Mouse (Mus musculus): ENCODE results near the gene Qtrt1. TPM values are rescaled to one million over a fixed set of nuclear protein-coding genes. Genes with fewer than 3 reads are reported as not detected.

Gene Qtrt1
- polyA plus RNA-seq, 1 experiment from 2014 or later, result 74.0 TPM

- Histone ChIP-seq H3K9me3 (no peaks in the 10 kb centered on the region), H3K27me3 (ENCODE audit: poor library complexity, severe bottlenecking) (no peaks in the 10 kb centered on the region), H3K4me1 (no peaks in the 10 kb centered on the region), H3K4me3 (no peak overlapping the region), H3K27ac (no peak overlapping the region), H3K36me3 (replicated peaks) (peaks cover 100% of the 10 kb centered on the region)
- no peak for DNase-seq (ENCODE audit: extremely low spot score, low spot score)
- 96% methylated on average over 3 of the region's 3 CpGs for WGBS
Measured at GRCm38 (mm10) chr9:21397170-21397569, 14.5 kb upstream of the Qtrt1 start.

GRCm38 (mm10) chr9:21401042-21401441 is 10.6 kb upstream of the Qtrt1 start:
- Histone ChIP-seq H3K4me1 (no peaks in the 10 kb centered on the region), H3K9me3 (no peaks in the 10 kb centered on the region), H3K27ac (no peak overlapping the region), H3K27me3 (ENCODE audit: poor library complexity, severe bottlenecking) (no peaks in the 10 kb centered on the region), H3K4me3 (no peak overlapping the region), H3K36me3 (replicated peaks) (peaks cover 100% of the 10 kb centered on the region)
- no peak for DNase-seq (ENCODE audit: extremely low spot score, low spot score)
- 95% methylated on average over 9 of the region's 9 CpGs for WGBS

- no peaks in the 10 kb centered on the region for H3K9me3 ChIP-seq
- 93% methylated on average over 11 of the region's 11 CpGs for WGBS
- H3K27me3 ChIP-seq (ENCODE audit: poor library complexity, severe bottlenecking), result no peaks in the 10 kb centered on the region
- no peak overlapping the region for H3K27ac ChIP-seq
- H3K4me1 ChIP-seq, result no peaks in the 10 kb centered on the region
- no peak overlapping the region for H3K4me3 ChIP-seq
- peaks cover 100% of the 10 kb centered on the region for H3K36me3 ChIP-seq (replicated peaks)
- no peak for DNase-seq (ENCODE audit: extremely low spot score, low spot score)
Measured at GRCm38 (mm10) chr9:21402764-21403253, 8.8 kb upstream of the Qtrt1 start.

GRCm38 (mm10) chr9:21403745-21404144 is 7.9 kb upstream of the Qtrt1 start:
- H3K36me3 ChIP-seq (replicated peaks), result peaks cover 93% of the 10 kb centered on the region
- H3K27me3 ChIP-seq (ENCODE audit: poor library complexity, severe bottlenecking), result no peaks in the 10 kb centered on the region
- no peak for DNase-seq (ENCODE audit: extremely low spot score, low spot score)
- no peak overlapping the region for H3K27ac ChIP-seq
- no peaks in the 10 kb centered on the region for H3K4me1 ChIP-seq
- no peak overlapping the region for H3K4me3 ChIP-seq
- no peaks in the 10 kb centered on the region for H3K9me3 ChIP-seq
- WGBS, result 95% methylated on average over 5 of the region's 5 CpGs

GRCm38 (mm10) chr9:21405525-21405924 is 6.1 kb upstream of the Qtrt1 start:
- no peak for DNase-seq (ENCODE audit: extremely low spot score, low spot score)
- Histone ChIP-seq H3K36me3 (replicated peaks) (peaks cover 75% of the 10 kb centered on the region), H3K4me1 (no peaks in the 10 kb centered on the region), H3K9me3 (no peaks in the 10 kb centered on the region), H3K4me3 (no peak overlapping the region), H3K27ac (no peak overlapping the region), H3K27me3 (ENCODE audit: poor library complexity, severe bottlenecking) (no peaks in the 10 kb centered on the region)
- 79% methylated on average over 4 of the region's 4 CpGs for WGBS

GRCm38 (mm10) chr9:21407951-21408350 is 3.7 kb upstream of the Qtrt1 start:
- WGBS, result 20% methylated on average over 4 of the region's 4 CpGs
- Histone ChIP-seq H3K9me3 (no peaks in the 10 kb centered on the region), H3K4me3 (no peak overlapping the region), H3K27ac (no peak overlapping the region), H3K36me3 (replicated peaks) (peaks cover 51% of the 10 kb centered on the region), H3K27me3 (ENCODE audit: poor library complexity, severe bottlenecking) (no peaks in the 10 kb centered on the region), H3K4me1 (peaks cover 18% of the 10 kb centered on the region)
- DNase-seq (ENCODE audit: extremely low spot score, low spot score), result no peak

GRCm38 (mm10) chr9:21408624-21409023 is 3.0 kb upstream of the Qtrt1 start:
- Histone ChIP-seq H3K4me1 (peaks cover 19% of the 10 kb centered on the region), H3K4me3 (no peak overlapping the region), H3K9me3 (no peaks in the 10 kb centered on the region), H3K27ac (no peak overlapping the region), H3K27me3 (ENCODE audit: poor library complexity, severe bottlenecking) (no peaks in the 10 kb centered on the region), H3K36me3 (replicated peaks) (peaks cover 47% of the 10 kb centered on the region)
- no peak for DNase-seq (ENCODE audit: extremely low spot score, low spot score)
- WGBS, result 76% methylated on average over 7 of the region's 7 CpGs

GRCm38 (mm10) chr9:21409592-21410317 is 1.9 kb upstream of the Qtrt1 start:
- no peak overlapping the region for H3K27ac ChIP-seq
- DNase-seq (ENCODE audit: extremely low spot score, low spot score), result peak; percentile 76
- WGBS, result 41% methylated on average over 9 of the region's 9 CpGs
- H3K27me3 ChIP-seq (ENCODE audit: poor library complexity, severe bottlenecking), result no peaks in the 10 kb centered on the region
- no peaks in the 10 kb centered on the region for H3K9me3 ChIP-seq
- H3K36me3 ChIP-seq (replicated peaks), result peaks cover 47% of the 10 kb centered on the region
- H3K4me3 ChIP-seq, result no peak overlapping the region
- peaks cover 19% of the 10 kb centered on the region for H3K4me1 ChIP-seq

GRCm38 (mm10) chr9:21417866-21418265 is 6.2 kb downstream of the Qtrt1 start:
- WGBS, result 96% methylated on average over 2 of the region's 2 CpGs
- peaks cover 91% of the 10 kb centered on the region for H3K36me3 ChIP-seq (replicated peaks)
- no peaks in the 10 kb centered on the region for H3K27me3 ChIP-seq (ENCODE audit: poor library complexity, severe bottlenecking)
- no peak overlapping the region for H3K27ac ChIP-seq
- peaks cover 2% of the 10 kb centered on the region for H3K4me1 ChIP-seq
- no peak for DNase-seq (ENCODE audit: extremely low spot score, low spot score)
- no peak overlapping the region for H3K4me3 ChIP-seq
- H3K9me3 ChIP-seq, result no peaks in the 10 kb centered on the region

- 89% methylated on average over 2 of the region's 2 CpGs for WGBS
- Histone ChIP-seq H3K4me1 (peaks cover 5% of the 10 kb centered on the region), H3K36me3 (replicated peaks) (peaks cover 79% of the 10 kb centered on the region), H3K4me3 (no peak overlapping the region), H3K27ac (no peak overlapping the region), H3K27me3 (ENCODE audit: poor library complexity, severe bottlenecking) (no peaks in the 10 kb centered on the region), H3K9me3 (no peaks in the 10 kb centered on the region)
- DNase-seq (ENCODE audit: extremely low spot score, low spot score), result no peak
Measured at GRCm38 (mm10) chr9:21419646-21420045, 8.0 kb downstream of the Qtrt1 start.

GRCm38 (mm10) chr9:21424631-21425555 is 13.3 kb downstream of the Qtrt1 start, which contains the start of gene Dnm2:
Gene Dnm2, plus strand, starts transcription at chr9:21424908.
- DNase-seq (ENCODE audit: extremely low spot score, low spot score), result peak; percentile 96
- Histone ChIP-seq H3K9me3 (no peaks in the 10 kb centered on the region), H3K4me1 (peaks cover 26% of the 10 kb centered on the region), H3K27ac (peak within 1 kb of the TSS; percentile 90), H3K27me3 (ENCODE audit: poor library complexity, severe bottlenecking) (no peaks in the 10 kb centered on the region), H3K4me3 (peak within 1 kb of the TSS; percentile 95), H3K36me3 (replicated peaks) (peaks cover 28% of the 10 kb centered on the region)
- under 1% methylated on average over 82 of the region's 82 CpGs for WGBS

GRCm38 (mm10) chr9:21425556-21425945 is 13.9 kb downstream of the Qtrt1 start:
- Histone ChIP-seq H3K9me3 (no peaks in the 10 kb centered on the region), H3K27me3 (ENCODE audit: poor library complexity, severe bottlenecking) (no peaks in the 10 kb centered on the region), H3K27ac (peak overlapping the region; percentile 90), H3K4me3 (peak overlapping the region; percentile 95), H3K36me3 (replicated peaks) (peaks cover 24% of the 10 kb centered on the region), H3K4me1 (peaks cover 26% of the 10 kb centered on the region)
- WGBS, result 21% methylated on average over 6 of the region's 6 CpGs
- DNase-seq (ENCODE audit: extremely low spot score, low spot score), result no peak

- peak overlapping the region; percentile 95 for H3K4me3 ChIP-seq
- no peaks in the 10 kb centered on the region for H3K27me3 ChIP-seq (ENCODE audit: poor library complexity, severe bottlenecking)
- 44% methylated on average over 1 of the region's 1 CpGs for WGBS
- peaks cover 29% of the 10 kb centered on the region for H3K4me1 ChIP-seq
- H3K36me3 ChIP-seq (replicated peaks), result peaks cover 19% of the 10 kb centered on the region
- DNase-seq (ENCODE audit: extremely low spot score, low spot score), result no peak
- H3K9me3 ChIP-seq, result no peaks in the 10 kb centered on the region
- no peak overlapping the region for H3K27ac ChIP-seq
Measured at GRCm38 (mm10) chr9:21426013-21426412, 14.4 kb downstream of the Qtrt1 start.
